Mouse (Mus musculus) limb, embryonic 13.5 days (tissue): Measurements from ENCODE around the gene Prox2. TPM values are rescaled to one million over a fixed set of nuclear protein-coding genes. Genes with fewer than 3 reads are reported as not detected.
A peak's percentile ranks its signal among the peaks of the same experiment; 100 is the strongest.

ENCODE experiments used
- ATAC-seq: fragments of 200-750 bp; cut with Nextera tagmentation; 2 replicates; pipeline ENCODE4 v1.8.0; 2017; ENCODE audit warnings: low read depth, moderate number of reproducible peaks, moderate TSS enrichment; ENCODE audit not compliant: low FRiP score
- H3K27ac ChIP-seq: fragments of 300-500 bp; sonication (generic); 2 replicates; pipeline ENCODE4 v1.5.1; 2015; ENCODE audit warnings: inconsistent platforms, mild to moderate bottlenecking, moderate library complexity
- H3K27me3 ChIP-seq: fragments of 300-500 bp; sonication (generic); 2 replicates; pipeline ENCODE4 v1.6.1; 2015; ENCODE audit warnings: mild to moderate bottlenecking, inconsistent platforms
- H3K36me3 ChIP-seq: fragments of 300-500 bp; sonication (generic); 2 replicates; pipeline ENCODE4 v1.6.1; 2015; ENCODE audit warnings: inconsistent platforms, mild to moderate bottlenecking, moderate library complexity
- H3K4me1 ChIP-seq: fragments of 300-500 bp; sonication (generic); 2 replicates; pipeline ENCODE4 v1.6.1; 2015; ENCODE audit warnings: inconsistent platforms
- H3K4me2 ChIP-seq: fragments of 300-500 bp; sonication (generic); replicated peaks from 2 replicates; pipeline ENCODE4 v1.6.1; 2015; ENCODE audit warnings: inconsistent platforms, mild to moderate bottlenecking, moderate library complexity
- H3K4me3 ChIP-seq: fragments of 300-500 bp; sonication (generic); 2 replicates; pipeline ENCODE4 v1.5.1; 2015; ENCODE audit warnings: moderate library complexity, mild to moderate bottlenecking, inconsistent platforms
- H3K9ac ChIP-seq: fragments of 300-500 bp; sonication (generic); 2 replicates; pipeline ENCODE4 v1.6.1; 2015; ENCODE audit warnings: mild to moderate bottlenecking, inconsistent platforms
- H3K9me3 ChIP-seq: fragments of 300-500 bp; sonication (generic); 2 replicates; pipeline ENCODE4 v1.6.1; 2016; ENCODE audit warnings: inconsistent platforms
- WGBS: fragments of 180-500 bp; shearing (Covaris S2); methylation state at CpG from one replicate; pipeline ENCODE4 v1.1.7; 2015; 5-methylcytosine and 5-hydroxymethylcytosine counted together
- polyA plus RNA-seq: library from polyadenylated mRNA; unstranded; fragments of >200 nt; fragmentation: Nextera tagmentation; extraction: Ambion mirVana; gene quantifications from 2 replicates; pipeline ENCODE4 v1.2.1, GENCODE M21; 2015

Gene Prox2
- polyA plus RNA-seq, 1 experiment from 2014 or later: 3.6 TPM

GRCm38 (mm10) chr12:85104789-85105188 is 5.8 kb downstream of the Prox2 start:
- Histone ChIP-seq H3K9me3 (no peaks in the 10 kb centered on the region), H3K4me2 (no peak overlapping the region)
- ATAC-seq: no peak

GRCm38 (mm10) chr12:85103096-85103495 is 7.5 kb downstream of the Prox2 start:
- Histone ChIP-seq H3K9ac (no peak overlapping the region), H3K36me3 (no peaks in the 10 kb centered on the region), H3K27me3 (no peaks in the 10 kb centered on the region), H3K27ac (no peak overlapping the region), H3K4me2 (no peak overlapping the region), H3K4me1 (peaks cover 13% of the 10 kb centered on the region), H3K9me3 (no peaks in the 10 kb centered on the region), H3K4me3 (no peak overlapping the region)
- no peak for ATAC-seq
- whole genome bisulfite sequencing: 62% methylated on average over 8 of the region's 8 CpGs

More at GRCm38 (mm10) chr12:85104789-85105188, 5.8 kb downstream of the Prox2 start:
- Histone ChIP-seq H3K27ac (no peak overlapping the region), H3K27me3 (no peaks in the 10 kb centered on the region), H3K4me3 (no peak overlapping the region), H3K4me1 (peaks cover 20% of the 10 kb centered on the region), H3K9ac (no peak overlapping the region), H3K36me3 (no peaks in the 10 kb centered on the region)
- 86% methylated on average over 8 of the region's 8 CpGs for WGBS

- Histone ChIP-seq H3K36me3 (no peaks in the 10 kb centered on the region), H3K9ac (no peak overlapping the region), H3K27ac (no peak overlapping the region), H3K27me3 (no peaks in the 10 kb centered on the region), H3K4me3 (no peak overlapping the region), H3K4me1 (peaks cover 16% of the 10 kb centered on the region), H3K9me3 (no peaks in the 10 kb centered on the region), H3K4me2 (no peak overlapping the region)
- no peak for ATAC-seq
- 81% methylated on average over 5 of the region's 5 CpGs for WGBS
Observed at GRCm38 (mm10) chr12:85101521-85102106, 8.9 kb downstream of the Prox2 start.

GRCm38 (mm10) chr12:85101001-85101400 is 9.6 kb downstream of the Prox2 start:
- no peaks in the 10 kb centered on the region for H3K9me3 ChIP-seq
- no peak overlapping the region for H3K4me2 ChIP-seq
- ATAC-seq: no peak
- no peaks in the 10 kb centered on the region for H3K27me3 ChIP-seq
- no peak overlapping the region; the same call in 1 of the 2 replicates for H3K27ac ChIP-seq
- H3K4me3 ChIP-seq: no peak overlapping the region
- WGBS: 56% methylated on average over 14 of the region's 14 CpGs
- no peak overlapping the region for H3K9ac ChIP-seq
- H3K4me1 ChIP-seq: peaks cover 16% of the 10 kb centered on the region
- H3K36me3 ChIP-seq: no peaks in the 10 kb centered on the region

GRCm38 (mm10) chr12:85095859-85096258 is 14.7 kb downstream of the Prox2 start:
- no peak for ATAC-seq
- 88% methylated on average over 7 of the region's 7 CpGs for WGBS
- H3K9me3 ChIP-seq: no peaks in the 10 kb centered on the region
- H3K27ac ChIP-seq: no peak overlapping the region; the same call in 1 of the 2 replicates
- H3K36me3 ChIP-seq: 0 out of 2 replicates have a peak, but pooled peaks cover 4% of the 10 kb centered on the region
- no peak overlapping the region for H3K4me2 ChIP-seq
- peaks cover 37% of the 10 kb centered on the region for H3K4me1 ChIP-seq
- H3K4me3 ChIP-seq: no peak overlapping the region
- H3K9ac ChIP-seq: no peak overlapping the region
- H3K27me3 ChIP-seq: no peaks in the 10 kb centered on the region

- Histone ChIP-seq H3K9ac (no peak overlapping the region), H3K9me3 (no peaks in the 10 kb centered on the region), H3K4me2 (no peak overlapping the region), H3K27ac (no peak overlapping the region), H3K27me3 (no peaks in the 10 kb centered on the region), H3K36me3 (0 out of 2 replicates have a peak, but pooled peaks cover 4% of the 10 kb centered on the region), H3K4me3 (no peak overlapping the region), H3K4me1 (peaks cover 36% of the 10 kb centered on the region)
- WGBS: 83% methylated on average over 11 of the region's 11 CpGs
- ATAC-seq: no peak
Observed at GRCm38 (mm10) chr12:85095146-85095545, 15.4 kb downstream of the Prox2 start.

GRCm38 (mm10) chr12:85094706-85095105 is 15.9 kb downstream of the Prox2 start:
- 67% methylated on average over 10 of the region's 10 CpGs for WGBS
- Histone ChIP-seq H3K36me3 (0 out of 2 replicates have a peak, but pooled peaks cover 4% of the 10 kb centered on the region), H3K4me1 (peaks cover 36% of the 10 kb centered on the region), H3K9me3 (no peaks in the 10 kb centered on the region), H3K9ac (0 out of 2 replicates have a peak overlapping the region, but pooled peaks have one; percentile 48), H3K27me3 (no peaks in the 10 kb centered on the region), H3K4me3 (no peak overlapping the region), H3K4me2 (no peak overlapping the region), H3K27ac (0 out of 2 replicates have a peak overlapping the region, but pooled peaks have one; percentile 10)
- ATAC-seq: no peak

GRCm38 (mm10) chr12:85094010-85094409 is 16.5 kb downstream of the Prox2 start:
- H3K27me3 ChIP-seq: no peaks in the 10 kb centered on the region
- no peaks in the 10 kb centered on the region for H3K9me3 ChIP-seq
- peak overlapping the region; percentile 14; the same call in 1 of the 2 replicates for H3K4me2 ChIP-seq
- no peak for ATAC-seq
- H3K27ac ChIP-seq: no peak overlapping the region
- H3K4me1 ChIP-seq: peaks cover 36% of the 10 kb centered on the region
- WGBS: 19% methylated on average over 14 of the region's 14 CpGs
- peaks cover 8% of the 10 kb centered on the region for H3K36me3 ChIP-seq
- no peak overlapping the region for H3K4me3 ChIP-seq
- peak overlapping the region; percentile 19; the same call in 1 of the 2 replicates for H3K9ac ChIP-seq

- peaks cover 40% of the 10 kb centered on the region for H3K4me1 ChIP-seq
- H3K36me3 ChIP-seq: peaks cover 26% of the 10 kb centered on the region
- H3K9me3 ChIP-seq: no peaks in the 10 kb centered on the region
- ATAC-seq: no peak
- H3K4me2 ChIP-seq: no peak overlapping the region
- 3% methylated on average over 3 of the region's 3 CpGs for WGBS
- H3K4me3 ChIP-seq: no peak overlapping the region
- H3K27ac ChIP-seq: no peak overlapping the region
- no peaks in the 10 kb centered on the region for H3K27me3 ChIP-seq
- H3K9ac ChIP-seq: no peak overlapping the region
Observed at GRCm38 (mm10) chr12:85092214-85092613, 18.3 kb downstream of the Prox2 start.

- no peak for ATAC-seq
- 81% methylated on average over 3 of the region's 3 CpGs for WGBS
- H3K36me3 ChIP-seq: peaks cover 36% of the 10 kb centered on the region
- H3K4me1 ChIP-seq: peaks cover 30% of the 10 kb centered on the region
- H3K27ac ChIP-seq: no peak overlapping the region
- H3K27me3 ChIP-seq: no peaks in the 10 kb centered on the region
- H3K9me3 ChIP-seq: no peaks in the 10 kb centered on the region
- no peak overlapping the region for H3K4me2 ChIP-seq
- H3K4me3 ChIP-seq: no peak overlapping the region
- H3K9ac ChIP-seq: no peak overlapping the region
Observed at GRCm38 (mm10) chr12:85091190-85091589, 19.4 kb downstream of the Prox2 start.

GRCm38 (mm10) chr12:85087845-85088244 is 22.7 kb downstream of the Prox2 start:
- Histone ChIP-seq H3K36me3 (peaks cover 32% of the 10 kb centered on the region), H3K4me1 (peaks cover 4% of the 10 kb centered on the region), H3K9ac (no peak overlapping the region), H3K4me3 (no peak overlapping the region), H3K4me2 (no peak overlapping the region), H3K9me3 (no peaks in the 10 kb centered on the region), H3K27me3 (no peaks in the 10 kb centered on the region), H3K27ac (no peak overlapping the region)
- no peak for ATAC-seq
- WGBS: 37% methylated on average over 12 of the region's 12 CpGs

- no peaks in the 10 kb centered on the region for H3K27me3 ChIP-seq
- no peaks in the 10 kb centered on the region for H3K9me3 ChIP-seq
- H3K36me3 ChIP-seq: peaks cover 32% of the 10 kb centered on the region
- WGBS: 66% methylated on average over 4 of the region's 4 CpGs
- no peak overlapping the region for H3K4me3 ChIP-seq
- H3K27ac ChIP-seq: no peak overlapping the region
- no peak overlapping the region for H3K9ac ChIP-seq
- no peak overlapping the region for H3K4me2 ChIP-seq
- ATAC-seq: no peak
- peaks cover 4% of the 10 kb centered on the region for H3K4me1 ChIP-seq
Observed at GRCm38 (mm10) chr12:85084941-85085340, 25.6 kb downstream of the Prox2 start.

GRCm38 (mm10) chr12:85084257-85084656 is 26.3 kb downstream of the Prox2 start:
- H3K9me3 ChIP-seq: no peaks in the 10 kb centered on the region
- 84% methylated on average over 2 of the region's 2 CpGs for WGBS
- peaks cover 4% of the 10 kb centered on the region for H3K4me1 ChIP-seq
- H3K27ac ChIP-seq: no peak overlapping the region
- ATAC-seq: no peak
- H3K9ac ChIP-seq: no peak overlapping the region
- no peak overlapping the region for H3K4me2 ChIP-seq
- no peak overlapping the region for H3K4me3 ChIP-seq
- no peaks in the 10 kb centered on the region for H3K27me3 ChIP-seq
- peaks cover 31% of the 10 kb centered on the region for H3K36me3 ChIP-seq
